Mouse (Mus musculus): ENCODE measurements around the gene Atp2a2.
"Not testable (repeated sequence)": the region's sequence is repeated elsewhere in the genome, so short reads cannot be mapped to it uniquely, and the experiment has no call there.

The Atp2a2 gene

GRCm38 (mm10) chr5:122493035-122493434, 9.0 kb downstream of the Atp2a2 start:
- no peak for DNase-seq

- DNase-seq: no peak
Measured at GRCm38 (mm10) chr5:122491385-122491784, 10.6 kb downstream of the Atp2a2 start.

GRCm38 (mm10) chr5:122490148-122490547, 11.9 kb downstream of the Atp2a2 start:
- DNase-seq: no peak

GRCm38 (mm10) chr5:122487825-122488224, 14.2 kb downstream of the Atp2a2 start:
- DNase-seq: no peak

GRCm38 (mm10) chr5:122486243-122486642, 15.8 kb downstream of the Atp2a2 start:
- not testable (repeated sequence) for DNase-seq

GRCm38 (mm10) chr5:122482733-122483391, 19.2 kb downstream of the Atp2a2 start:
- DNase-seq: no peak

GRCm38 (mm10) chr5:122481844-122482243, 20.2 kb downstream of the Atp2a2 start:
- DNase-seq: no peak

GRCm38 (mm10) chr5:122479131-122479530, 22.9 kb downstream of the Atp2a2 start:
- no peak for DNase-seq

- no peak for DNase-seq
Measured at GRCm38 (mm10) chr5:122477492-122477891, 24.5 kb downstream of the Atp2a2 start.

- DNase-seq: no peak
Measured at GRCm38 (mm10) chr5:122476078-122476477, 25.9 kb downstream of the Atp2a2 start.

GRCm38 (mm10) chr5:122474643-122475363, 27.2 kb downstream of the Atp2a2 start:
- DNase-seq: no peak

GRCm38 (mm10) chr5:122471658-122472057, 30.4 kb downstream of the Atp2a2 start:
- DNase-seq: no peak

GRCm38 (mm10) chr5:122461431-122461830, 40.6 kb downstream of the Atp2a2 start:
- DNase-seq: no peak

GRCm38 (mm10) chr5:122460656-122461055, 41.4 kb downstream of the Atp2a2 start:
- no peak for DNase-seq

- no peak for DNase-seq
Measured at GRCm38 (mm10) chr5:122459335-122459734, 42.7 kb downstream of the Atp2a2 start.

- no peak for DNase-seq
Measured at GRCm38 (mm10) chr5:122458066-122458465, 44.0 kb downstream of the Atp2a2 start.

- DNase-seq: not testable (repeated sequence)
Measured at GRCm38 (mm10) chr5:122457054-122457453, 45.0 kb downstream of the Atp2a2 start.

GRCm38 (mm10) chr5:122455584-122455983, 46.4 kb downstream of the Atp2a2 start:
- no peak for DNase-seq

GRCm38 (mm10) chr5:122454883-122455282, 47.1 kb downstream of the Atp2a2 start:
- DNase-seq: no peak

- DNase-seq: no peak
Measured at GRCm38 (mm10) chr5:122454442-122454841, 47.6 kb downstream of the Atp2a2 start.

- no peak for DNase-seq
Measured at GRCm38 (mm10) chr5:122453188-122453587, 48.8 kb downstream of the Atp2a2 start.

GRCm38 (mm10) chr5:122452194-122452593, 49.8 kb downstream of the Atp2a2 start:
- DNase-seq: no peak

- DNase-seq: no peak
Measured at GRCm38 (mm10) chr5:122451324-122451723, 50.7 kb downstream of the Atp2a2 start.

- DNase-seq: no peak
Measured at GRCm38 (mm10) chr5:122450913-122451317, 51.1 kb downstream of the Atp2a2 start.

Measured in right cerebral cortex, adult 18-20 months (tissue).